In genomic region chr2:56119368-56119767, GRCm38 (mm10) we compare ENCODE assay signal across 8 mouse cellular contexts.
DNase-seq lines count a peak whose midpoint lies in the region; ATAC-seq and TF ChIP-seq lines count a peak whose summit lies in the region.

No protein-coding gene starts in this region.

- H3K36me3 ChIP-seq in heart, postnatal 0 days (replicated peaks; ENCODE audit: control insufficient read depth, insufficient read depth, low read length) = no peaks in the 10 kb centered on the region
- no peaks in the 10 kb centered on the region for H3K36me3 ChIP-seq in heart, embryonic 10.5 days

- no peak overlapping the region for H3K4me2 ChIP-seq in heart, postnatal 0 days (ENCODE audit: low read depth, low read length)

- H3K27ac ChIP-seq in heart, postnatal 0 days (ENCODE audit: low read depth) = no peak overlapping the region
- H3K27ac ChIP-seq in heart, embryonic 10.5 days = no peak overlapping the region

- no peak for TF ChIP-seq EP300 in heart, postnatal 0 days (IDR thresholded peaks at IDR 0.05; ENCODE audit: low read depth)

- no peaks in the 10 kb centered on the region for H3K4me1 ChIP-seq in heart, postnatal 0 days (ENCODE audit: control insufficient read depth, insufficient read depth)
- H3K4me1 ChIP-seq in heart, embryonic 10.5 days = no peaks in the 10 kb centered on the region

- no peak overlapping the region for H3K9ac ChIP-seq in heart, postnatal 0 days (replicated peaks; ENCODE audit: low read depth, low read length)

- ATAC-seq in heart, postnatal 0 days (ENCODE audit: insufficient read depth, low read depth) = no peak

- no peak overlapping the region for H3K4me3 ChIP-seq in heart, postnatal 0 days (ENCODE audit: low read depth, low read length)
- H3K4me3 ChIP-seq in heart, embryonic 10.5 days = no peak overlapping the region

- peak; percentile 54 for TF ChIP-seq CTCF in heart, postnatal 0 days (IDR thresholded peaks at IDR 0.05; ENCODE audit: low read depth)
- TF ChIP-seq CTCF in brain, embryonic 14.5 days (IDR thresholded peaks at IDR 0.05; ENCODE audit: borderline replicate concordance, extremely low read depth, insufficient read depth, insufficient read length) = no peak

- peak; percentile 33 for DNase-seq in heart, postnatal 0 days (ENCODE audit: low spot score)
- no peak for DNase-seq in heart, embryonic 10.5 days (ENCODE audit: low spot score)
- DNase-seq in 3T3-L1 (ENCODE audit: low read depth, low spot score) = peak; percentile 72
- peak; percentile 87 for DNase-seq in brain, embryonic 14.5 days (ENCODE audit: low read depth)
- DNase-seq in forelimb bud, embryonic 11.5 days (ENCODE audit: low read depth, low spot score) = peak; percentile 42
- peak; percentile 16 for DNase-seq in neural tube, embryonic 10.5 days (ENCODE audit: extremely low spot score, low spot score)
- no peak for DNase-seq in gastrocnemius, postnatal 25 days
- no peak for DNase-seq in spleen, postnatal 10 days (ENCODE audit: low spot score in 2 of 2)

- no peaks in the 10 kb centered on the region for H3K9me3 ChIP-seq in heart, postnatal 0 days (replicated peaks; ENCODE audit: control insufficient read depth, low read length)
- H3K9me3 ChIP-seq in heart, embryonic 10.5 days = no peaks in the 10 kb centered on the region

- H3K27me3 ChIP-seq in heart, postnatal 0 days (ENCODE audit: control insufficient read depth, insufficient read depth, low read length) = no peaks in the 10 kb centered on the region
- H3K27me3 ChIP-seq in heart, embryonic 10.5 days (ENCODE audit: insufficient read depth, poor library complexity, severe bottlenecking) = no peaks in the 10 kb centered on the region

- 33% methylated on average over 6 of the region's 6 CpGs for WGBS in heart, postnatal 0 days
- WGBS in heart, embryonic 10.5 days = 39% methylated on average over 6 of the region's 6 CpGs

- TF ChIP-seq POLR2A in brain, embryonic 14.5 days (IDR thresholded peaks at IDR 0.05; ENCODE audit: borderline replicate concordance, extremely low read depth, insufficient read depth, insufficient read length, poor library complexity, severe bottlenecking) = no peak

Comparison
In these comparisons a context has a peak if more than half of its experiments do, and no peak if none do; other contexts are left out.
1. DNase-seq: peak in heart, postnatal 0 days (single experiment), 3T3-L1 (single experiment), brain, embryonic 14.5 days (single experiment), forelimb bud, embryonic 11.5 days (single experiment) and neural tube, embryonic 10.5 days (single experiment); none in heart, embryonic 10.5 days (single experiment), gastrocnemius, postnatal 25 days (single experiment) and spleen, postnatal 10 days (0 of 2).